Mouse (Mus musculus) testis, adult 2 months (tissue): ENCODE measurements at regions not wholly inside any gene's neighbourhood (a gene's known extent, or its start where the extent isn't known, plus 50 kb on each side); places are given as distances from the start of the nearest gene placed in this dataset.

Experiments used
- CTCF ChIP-seq: fragments of 200-500 bp; IDR thresholded peaks from 2 replicates; pipeline ENCODE4 v1.5.1; 2012; ENCODE audit warnings: low read depth, mild to moderate bottlenecking, inconsistent platforms, low read length, moderate library complexity; ENCODE audit not compliant: control insufficient read depth, insufficient read depth, insufficient replicate concordance
- POLR2A ChIP-seq: fragments of 200-500 bp; IDR thresholded peaks from 2 replicates; pipeline ENCODE4 v1.6.1; 2012; ENCODE audit warnings: low read depth, mild to moderate bottlenecking, inconsistent platforms, low read length, moderate library complexity; ENCODE audit not compliant: control insufficient read depth

DNA sequence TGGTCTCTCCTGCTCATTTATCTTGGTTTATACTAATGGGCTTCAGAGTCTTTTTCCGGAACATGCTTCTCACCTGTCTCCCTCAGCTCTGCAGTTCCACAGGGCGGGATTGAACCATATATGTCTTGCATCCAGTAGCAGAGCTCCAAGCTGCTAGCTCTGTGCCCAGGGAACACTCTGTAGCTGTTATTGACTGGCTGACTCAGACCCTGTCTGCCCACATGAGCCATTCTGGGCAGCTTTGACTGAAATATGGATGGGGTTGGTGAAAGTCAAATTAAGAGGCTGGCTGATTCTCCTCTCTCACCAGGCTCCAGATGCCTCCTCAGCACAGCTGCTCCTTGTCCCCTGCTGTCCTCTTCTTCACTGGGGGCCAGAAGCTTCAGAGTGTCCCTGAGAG, 81.4 kb upstream of the Irf2bp2 start:
- TF ChIP-seq POLR2A (no peak), CTCF (no peak)
